Mouse (Mus musculus) thymus, postnatal 14 days (tissue): ENCODE measurements around the gene Rrp1.

Source experiments
- DNase-seq: peaks from one replicate; pipeline ENCODE4 v3.0.0; 2021

Gene Rrp1

GRCm38 (mm10) chr10:78412319-78413151, at the start of gene Rrp1:
TSS of gene Rrp1 (minus strand) at chr10:78413043.
- peak; percentile 96 for DNase-seq

- DNase-seq = peak; percentile 34
Measured at GRCm38 (mm10) chr10:78461767-78462166, 48.9 kb upstream of the Rrp1 start.

GRCm38 (mm10) chr10:78460463-78460862, 47.6 kb upstream of the Rrp1 start:
- DNase-seq = no peak

GRCm38 (mm10) chr10:78458348-78459111, 45.7 kb upstream of the Rrp1 start:
- no peak for DNase-seq

GRCm38 (mm10) chr10:78457495-78458347, 44.9 kb upstream of the Rrp1 start:
- peak; percentile 93 for DNase-seq

DNA sequence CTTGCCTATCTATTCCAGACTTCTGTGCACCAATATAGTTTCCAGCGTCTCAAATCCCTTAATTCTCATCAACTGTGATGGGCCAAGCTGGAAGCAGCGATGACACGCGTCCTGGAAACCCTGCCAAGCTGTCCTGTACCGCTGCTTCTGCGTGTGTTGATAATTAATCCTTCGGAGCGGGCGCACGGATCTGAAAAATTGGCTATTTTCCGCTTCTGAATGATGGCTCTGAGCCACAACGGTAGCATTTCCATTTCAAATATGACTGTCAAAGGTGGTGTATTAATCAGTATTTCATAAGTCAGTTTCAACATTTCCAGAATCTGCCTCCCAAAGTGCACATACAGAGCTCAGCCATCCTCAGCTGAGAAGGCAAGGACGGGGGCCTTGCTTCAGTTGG, 43.9 kb upstream of the Rrp1 start:
- DNase-seq = no peak

- no peak for DNase-seq
Measured at GRCm38 (mm10) chr10:78452641-78453040, 39.8 kb upstream of the Rrp1 start.

GRCm38 (mm10) chr10:78450761-78451160, 37.9 kb upstream of the Rrp1 start:
- DNase-seq = no peak

DNA sequence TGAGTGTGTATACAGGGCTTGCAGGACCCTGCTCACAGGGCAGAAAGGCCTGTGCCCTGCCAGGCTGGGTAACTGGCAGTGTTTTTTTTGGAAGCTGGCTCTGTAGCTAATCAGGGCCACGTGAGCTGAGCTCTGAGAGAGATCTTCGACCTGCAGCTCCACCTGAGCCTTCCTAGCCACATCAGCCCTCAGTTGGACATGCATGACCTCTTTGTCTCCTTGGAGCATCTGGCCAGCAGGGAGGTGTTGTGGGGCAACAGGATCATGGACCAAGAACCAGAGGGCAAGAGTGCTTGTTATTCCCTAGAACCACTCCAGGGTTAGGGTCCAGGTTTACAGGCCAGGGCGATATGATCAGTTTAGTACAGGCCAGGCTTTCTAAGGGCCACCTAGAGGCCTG, 34.6 kb upstream of the Rrp1 start:
- DNase-seq = no peak

DNA sequence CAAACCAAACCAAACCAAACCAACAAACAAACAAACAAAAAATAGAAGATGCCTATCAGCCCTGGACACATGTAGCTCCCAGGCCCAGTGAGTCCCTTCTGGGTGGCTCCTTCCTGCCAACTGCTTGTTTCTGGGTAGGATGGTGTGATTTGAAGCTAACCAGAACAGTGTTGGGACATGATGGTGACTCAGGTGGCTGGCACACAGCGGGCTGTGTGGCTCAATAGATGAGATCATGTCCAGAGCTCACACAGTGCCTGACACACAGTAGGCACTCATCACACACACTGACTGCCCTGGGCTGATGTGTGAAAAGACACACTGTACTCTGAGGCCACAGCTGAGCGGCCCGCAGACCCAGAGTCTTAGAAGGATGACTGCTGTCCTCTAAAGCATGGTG, 33.4 kb upstream of the Rrp1 start:
- no peak for DNase-seq

- no peak for DNase-seq
Measured at GRCm38 (mm10) chr10:78442292-78442691, 29.4 kb upstream of the Rrp1 start.

DNA sequence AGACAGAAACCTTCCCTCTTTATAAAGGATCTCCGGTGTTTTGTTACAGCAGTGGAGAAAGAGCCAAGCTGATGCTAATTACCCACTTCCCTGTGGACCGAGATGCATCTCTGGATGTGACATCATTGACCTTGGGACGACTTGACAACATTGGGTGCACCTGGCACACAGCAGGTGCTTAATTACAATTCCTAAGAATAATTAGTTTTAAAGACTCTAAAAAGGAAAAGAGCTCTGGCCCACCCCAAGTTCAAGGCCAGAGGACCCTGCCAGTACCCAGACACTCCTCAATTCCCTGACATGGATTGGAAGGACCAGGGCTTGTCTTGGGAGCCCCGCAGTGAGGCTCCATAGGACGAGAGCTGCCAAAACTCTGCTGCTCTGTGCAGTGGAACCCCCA, 28.8 kb upstream of the Rrp1 start:
- DNase-seq = no peak

DNA sequence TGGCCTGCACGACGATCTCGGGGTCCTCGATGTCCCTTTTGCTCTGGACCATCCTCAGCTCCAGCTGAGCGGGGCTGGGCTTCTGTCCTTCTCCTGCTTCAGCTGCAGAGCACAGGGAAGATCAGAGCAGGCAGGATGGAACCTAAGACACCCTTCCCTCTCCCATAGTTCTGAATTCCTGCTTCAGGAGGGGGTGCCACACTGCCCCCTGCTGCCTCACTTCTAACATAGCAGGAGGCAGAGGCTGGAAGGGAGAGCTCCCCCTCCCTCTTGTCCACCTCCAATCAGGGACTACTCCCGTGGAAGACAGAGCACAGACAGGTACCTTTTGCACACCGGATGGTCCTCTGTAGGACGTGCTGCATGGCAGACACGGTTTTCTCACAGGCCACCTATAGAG, 28.0 kb upstream of the Rrp1 start:
- peak; percentile 43 for DNase-seq

- no peak for DNase-seq
Measured at GRCm38 (mm10) chr10:78439990-78440389, 27.1 kb upstream of the Rrp1 start.

DNA sequence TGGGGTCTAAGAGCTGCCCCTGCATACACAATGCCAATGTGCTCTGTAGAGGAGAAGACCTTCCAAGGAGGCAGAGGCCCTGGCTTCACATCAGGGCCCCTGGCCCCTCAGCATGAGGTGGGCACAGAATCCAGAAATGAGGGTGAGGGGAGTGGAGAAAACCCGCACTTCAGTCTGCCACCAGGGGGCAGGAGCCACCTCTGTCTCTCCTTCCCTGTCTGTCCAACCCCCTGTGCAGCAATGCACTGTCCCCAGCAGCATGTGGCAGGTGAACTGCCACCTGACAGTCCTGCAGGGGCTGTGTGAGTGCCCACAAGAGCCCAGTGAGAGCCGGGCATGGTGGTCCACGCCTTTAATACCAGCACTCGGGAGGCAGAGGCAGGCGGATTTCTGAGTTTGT, 26.7 kb upstream of the Rrp1 start:
- DNase-seq = peak; percentile 61

GRCm38 (mm10) chr10:78438094-78438493, 25.3 kb upstream of the Rrp1 start:
- peak; percentile 89 for DNase-seq

DNA sequence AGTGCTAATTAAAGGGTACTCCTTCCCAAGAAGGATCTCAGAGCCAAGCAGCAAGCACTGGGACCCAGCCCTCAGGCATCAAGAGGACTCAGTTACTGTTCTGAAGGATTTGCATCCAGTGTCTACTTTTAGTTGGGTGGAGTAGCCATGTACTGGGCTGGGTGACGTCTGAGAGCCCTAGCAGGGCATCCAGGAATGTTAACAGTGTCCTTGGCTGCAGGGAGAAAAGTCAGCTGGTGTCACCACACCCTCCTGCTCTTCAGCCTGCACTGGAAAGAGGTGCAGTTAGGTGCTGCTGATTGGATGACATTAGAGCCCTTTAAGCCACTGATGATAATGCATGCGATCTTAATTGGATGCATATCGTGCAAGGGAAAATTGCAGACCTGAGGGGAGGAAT, 20.0 kb upstream of the Rrp1 start:
- no peak for DNase-seq

- no peak for DNase-seq
Measured at GRCm38 (mm10) chr10:78429776-78430175, 16.9 kb upstream of the Rrp1 start.

DNA sequence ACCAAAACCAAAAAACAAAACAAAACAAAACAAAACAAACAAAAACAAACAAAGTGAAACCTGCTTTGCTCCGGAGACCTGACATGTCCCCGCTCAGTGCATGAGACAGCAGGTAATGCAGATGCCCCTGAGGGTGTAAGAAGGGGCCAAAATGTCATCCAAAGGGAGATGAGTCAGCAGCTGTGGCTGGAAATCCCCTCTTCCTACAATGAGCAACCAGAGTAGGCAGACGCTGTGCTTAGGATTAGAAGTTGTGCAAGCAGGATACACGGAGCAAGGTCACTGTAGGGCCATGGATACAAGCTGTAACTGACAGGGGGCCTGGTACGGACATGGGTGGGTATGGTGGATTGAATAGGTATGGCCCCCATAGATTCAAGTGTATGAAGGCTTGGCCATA, 16.3 kb upstream of the Rrp1 start:
- DNase-seq = no peak

DNA sequence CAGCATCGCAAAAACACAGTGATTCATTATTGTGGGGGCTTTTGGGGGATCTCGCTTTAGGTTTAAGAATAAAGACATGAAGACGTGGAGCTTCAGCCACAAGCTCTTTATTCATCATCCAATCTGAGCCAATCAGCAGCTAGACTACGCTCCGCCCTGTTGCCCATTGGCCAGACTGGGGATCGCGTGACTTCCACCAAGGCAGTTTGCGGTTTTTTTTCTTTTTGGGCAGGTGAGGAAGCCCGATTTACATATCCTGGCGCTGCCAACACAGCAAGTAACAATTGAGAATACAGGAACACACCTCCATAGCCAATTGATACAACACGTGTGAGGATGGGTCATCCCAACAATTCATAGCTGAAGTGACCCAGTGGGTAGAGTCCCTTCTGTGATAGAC, 15.2 kb upstream of the Rrp1 start:
- DNase-seq = no peak

DNA sequence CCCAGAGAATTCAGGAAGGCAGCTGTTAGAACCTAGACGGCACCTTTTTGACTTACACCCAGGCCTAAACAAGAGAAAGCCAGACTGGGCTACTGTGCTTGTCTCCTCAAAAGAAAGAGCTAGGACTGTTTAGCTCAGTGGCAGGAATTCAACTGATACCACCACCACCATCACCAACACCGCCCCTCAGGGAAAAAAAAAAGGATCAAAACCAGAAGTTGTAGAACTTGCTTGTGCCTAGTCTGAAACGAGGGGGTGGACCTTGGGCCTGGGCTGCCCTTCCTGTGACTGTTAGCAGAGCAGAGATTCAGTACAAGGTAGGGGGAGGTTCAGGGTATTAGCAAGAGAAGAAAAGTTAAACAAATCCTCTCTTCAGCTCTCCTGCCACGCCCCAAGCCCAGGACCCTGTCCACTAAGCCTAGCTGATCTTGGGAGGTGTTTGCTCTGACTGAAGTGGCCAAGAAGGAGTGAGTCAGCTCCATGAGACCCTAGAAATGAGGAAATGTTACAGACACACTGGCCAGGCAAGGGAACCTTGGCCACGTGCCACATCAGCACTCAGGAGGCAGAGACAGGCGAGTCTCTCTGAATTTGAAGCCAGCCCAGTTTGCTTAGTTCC, 13.4 kb upstream of the Rrp1 start:
- no peak for DNase-seq

- peak; percentile 92 for DNase-seq
Measured at GRCm38 (mm10) chr10:78425181-78426041, 12.6 kb upstream of the Rrp1 start, which contains the start of gene Cstb. TSS of gene Cstb (plus strand) at chr10:78425669.
